Mouse (Mus musculus): ENCODE measurements around the gene Ano5. TPM values are rescaled to one million over a fixed set of nuclear protein-coding genes. Genes with fewer than 3 reads are reported as not detected.

Ano5 gene
- polyA plus RNA-seq, 1 experiment from 2014 or later: 1.1 TPM

GRCm38 (mm10) chr7:51632543-51633229 lies 121.9 kb downstream of the Ano5 start:
- no peak for ATAC-seq (ENCODE audit: insufficient number of reproducible peaks, low FRiP score, low TSS enrichment, low read depth)
- 11% methylated on average over 9 of the region's 9 CpGs for WGBS

GRCm38 (mm10) chr7:51633230-51633844 lies 122.5 kb downstream of the Ano5 start:
- ATAC-seq (ENCODE audit: insufficient number of reproducible peaks, low FRiP score, low TSS enrichment, low read depth): no peak
- Histone ChIP-seq H3K9ac (no peak overlapping the region), H3K36me3 (no peaks in the 10 kb centered on the region), H3K4me2 (no peak overlapping the region), H3K9me3 (no peaks in the 10 kb centered on the region), H3K27ac (no peak overlapping the region), H3K27me3 (peaks cover 18% of the 10 kb centered on the region), H3K4me3 (no peak overlapping the region), H3K4me1 (no peaks in the 10 kb centered on the region)
- 11% methylated on average over 7 of the region's 7 CpGs for WGBS

More at GRCm38 (mm10) chr7:51632543-51633229, 121.9 kb downstream of the Ano5 start:
- Histone ChIP-seq H3K4me3 (no peak overlapping the region), H3K27ac (no peak overlapping the region), H3K9me3 (no peaks in the 10 kb centered on the region), H3K36me3 (no peaks in the 10 kb centered on the region), H3K27me3 (peaks cover 21% of the 10 kb centered on the region), H3K4me2 (no peak overlapping the region), H3K4me1 (no peaks in the 10 kb centered on the region), H3K9ac (no peak overlapping the region)

Other genes with a start within 250 kb of the Ano5 start
- gene Slc17a6, start 111.0 kb downstream of the Ano5 start, polyA plus RNA-seq (2015; fragmentation: Nextera tagmentation; extraction: Ambion mirVana): 0.51 and 1.9 TPM in 2 replicates

All from limb, embryonic 15.5 days (tissue).